Mouse (Mus musculus): ENCODE measurements around the gene Plekha4. TPM values are rescaled to one million over a fixed set of nuclear protein-coding genes. Genes with fewer than 3 reads are reported as not detected.
"Not testable (repeated sequence)": the region's sequence is repeated elsewhere in the genome, so short reads cannot be mapped to it uniquely, and the experiment has no call there.

The Plekha4 gene
- total and polyA plus RNA-seq, 2 experiments from 2014 or later: 1.6 to 2.1 TPM

DNA sequence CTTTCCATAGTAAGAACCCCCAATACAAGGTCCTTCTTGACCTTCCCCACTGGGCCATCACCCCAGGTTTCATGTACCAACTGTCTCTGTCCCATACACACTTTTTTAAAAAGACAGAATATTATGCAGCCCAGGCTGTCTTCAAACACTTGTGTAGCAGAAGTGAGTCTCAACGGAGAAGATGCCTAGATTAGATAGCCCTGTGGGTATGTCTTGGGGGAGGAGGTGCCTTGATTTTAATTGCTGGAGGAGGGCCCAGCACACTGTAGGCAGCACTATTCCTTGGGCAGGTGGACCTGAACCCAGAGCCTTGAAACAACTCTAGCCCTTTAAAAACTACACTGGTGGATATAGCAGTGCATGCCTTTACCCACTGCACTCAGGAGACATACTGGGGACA lies 44.0 kb upstream of the Plekha4 start:
- no peak overlapping the region for H3K9ac ChIP-seq (replicated peaks; ENCODE audit: low read length, poor library complexity, severe bottlenecking)
- WGBS: 100% methylated on average over 1 of the region's 1 CpGs
- no peaks in the 10 kb centered on the region for H3K27me3 ChIP-seq (ENCODE audit: insufficient read depth, low read length)
- no peaks in the 10 kb centered on the region for H3K4me1 ChIP-seq (ENCODE audit: insufficient read depth, low read length)
- H3K27ac ChIP-seq (ENCODE audit: low read depth, low read length): no peak overlapping the region
- ATAC-seq (ENCODE audit: low FRiP score): no peak
- no peak overlapping the region for H3K4me3 ChIP-seq (ENCODE audit: low read depth, low read length)
- DNase-seq (ENCODE audit: low spot score): no peak
- H3K4me2 ChIP-seq (ENCODE audit: low read depth, low read length, poor library complexity, severe bottlenecking): no peak overlapping the region
- no peaks in the 10 kb centered on the region for H3K9me3 ChIP-seq (ENCODE audit: low read length)
- no peaks in the 10 kb centered on the region for H3K36me3 ChIP-seq (ENCODE audit: insufficient read depth, low read length)
- TF ChIP-seq CTCF (IDR thresholded peaks at IDR 0.05): no peak

DNA sequence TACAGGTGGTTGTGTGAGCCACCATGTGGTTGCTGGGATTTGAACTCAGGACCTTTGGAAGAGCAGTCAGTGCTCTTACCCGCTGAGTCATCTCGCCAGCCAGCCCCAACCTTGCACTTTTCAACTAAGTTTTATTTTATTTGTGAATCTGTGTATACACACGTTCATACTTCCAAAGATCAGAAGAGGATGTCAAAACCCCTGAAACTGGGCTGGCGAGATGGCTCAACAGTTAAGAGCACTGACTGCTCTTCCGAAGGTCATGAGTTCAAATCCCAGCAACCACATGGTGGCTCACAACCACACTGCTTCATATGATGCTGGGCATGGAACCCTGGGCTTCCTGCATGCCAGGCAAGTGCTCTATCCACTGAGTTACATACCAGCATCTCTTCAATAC lies 41.1 kb upstream of the Plekha4 start:
- not testable (repeated sequence) for H3K36me3 ChIP-seq (ENCODE audit: insufficient read depth, low read length); DNase-seq (ENCODE audit: low spot score); H3K4me1 ChIP-seq (ENCODE audit: insufficient read depth, low read length); ATAC-seq (ENCODE audit: low FRiP score); H3K9ac ChIP-seq (replicated peaks; ENCODE audit: low read length, poor library complexity, severe bottlenecking); H3K4me2 ChIP-seq (ENCODE audit: low read depth, low read length, poor library complexity, severe bottlenecking); H3K27ac ChIP-seq (ENCODE audit: low read depth, low read length); H3K4me3 ChIP-seq (ENCODE audit: low read depth, low read length); H3K9me3 ChIP-seq (ENCODE audit: low read length); H3K27me3 ChIP-seq (ENCODE audit: insufficient read depth, low read length)
- 95% methylated on average over 5 of the region's 5 CpGs for WGBS

DNA sequence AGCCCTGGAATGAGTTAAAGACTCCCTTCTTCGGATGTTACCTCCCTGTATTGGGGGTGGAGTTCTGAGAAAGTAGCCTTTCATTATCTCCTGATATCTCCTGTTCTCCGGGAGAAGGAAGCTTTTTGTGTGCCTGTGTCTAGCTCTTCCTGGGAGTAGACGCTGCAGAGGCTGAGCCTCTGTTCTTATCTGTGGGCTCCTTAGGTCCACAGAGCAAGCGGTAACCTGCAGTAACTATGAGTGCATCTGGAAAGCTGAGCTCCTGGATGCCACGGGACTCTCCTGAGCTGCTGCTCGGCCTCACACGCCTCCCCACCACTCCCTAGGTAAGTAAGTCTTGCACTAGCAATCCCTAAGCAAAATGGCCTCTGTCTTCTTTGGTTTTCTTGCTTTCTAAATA lies 40.0 kb upstream of the Plekha4 start:
- no peaks in the 10 kb centered on the region for H3K9me3 ChIP-seq (ENCODE audit: low read length)
- TF ChIP-seq CTCF (IDR thresholded peaks at IDR 0.05): no peak
- no peak overlapping the region for H3K4me2 ChIP-seq (ENCODE audit: low read depth, low read length, poor library complexity, severe bottlenecking)
- no peak overlapping the region for H3K4me3 ChIP-seq (ENCODE audit: low read depth, low read length)
- H3K9ac ChIP-seq (replicated peaks; ENCODE audit: low read length, poor library complexity, severe bottlenecking): no peak overlapping the region
- ATAC-seq (ENCODE audit: low FRiP score) (no peak), DNase-seq (ENCODE audit: low spot score) (no peak)
- H3K27me3 ChIP-seq (ENCODE audit: insufficient read depth, low read length): no peaks in the 10 kb centered on the region
- no peaks in the 10 kb centered on the region for H3K36me3 ChIP-seq (ENCODE audit: insufficient read depth, low read length)
- WGBS: 84% methylated on average over 7 of the region's 7 CpGs
- no peak overlapping the region for H3K27ac ChIP-seq (ENCODE audit: low read depth, low read length)
- 0 out of 2 replicates have a peak, but pooled peaks cover 3% of the 10 kb centered on the region for H3K4me1 ChIP-seq (ENCODE audit: insufficient read depth, low read length)

DNA sequence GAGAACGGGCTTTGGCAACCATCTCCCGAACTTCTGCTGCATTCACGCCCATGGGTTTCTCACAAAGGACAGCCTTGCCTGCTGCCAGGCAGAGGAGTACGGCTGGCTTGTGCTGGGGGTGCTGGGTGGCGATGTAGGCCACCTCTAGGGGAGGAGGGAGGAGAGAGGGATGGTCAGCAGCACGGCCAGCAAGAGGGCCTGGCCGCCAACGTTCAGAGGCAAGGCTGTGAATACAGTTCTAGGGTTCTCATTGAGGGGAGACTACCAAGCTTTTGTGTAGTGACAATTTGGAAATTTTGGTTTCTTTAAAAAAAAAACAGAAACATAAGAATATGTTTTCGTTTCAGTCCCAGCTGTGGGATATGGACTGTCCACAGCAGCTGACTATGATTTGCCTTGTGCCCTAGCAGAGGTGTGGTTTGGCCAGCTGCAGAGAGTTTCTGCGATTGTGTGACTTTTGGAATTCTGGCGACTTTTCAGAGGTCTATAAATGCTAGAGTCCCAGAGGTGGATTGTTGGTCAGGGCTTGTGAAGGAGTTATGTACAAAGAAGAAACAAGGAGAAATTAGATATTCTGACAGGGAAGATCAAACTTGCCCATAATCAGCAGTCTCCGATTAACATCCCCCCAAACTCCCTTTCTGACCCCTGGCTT lies 39.2 kb upstream of the Plekha4 start, which contains the start of gene Gm45808:
Gene Gm45808, minus strand, starts transcription at position 51 of the 655 bp plus-strand sequence.
- no peak within 1 kb of the TSS for H3K9ac ChIP-seq (replicated peaks; ENCODE audit: low read length, poor library complexity, severe bottlenecking)
- ATAC-seq (ENCODE audit: low FRiP score) (no peak), DNase-seq (ENCODE audit: low spot score) (no peak)
- no peak for TF ChIP-seq CTCF (IDR thresholded peaks at IDR 0.05)
- H3K27me3 ChIP-seq (ENCODE audit: insufficient read depth, low read length): no peaks in the 10 kb centered on the region
- no peak within 1 kb of the TSS for H3K4me2 ChIP-seq (ENCODE audit: low read depth, low read length, poor library complexity, severe bottlenecking)
- no peaks in the 10 kb centered on the region for H3K9me3 ChIP-seq (ENCODE audit: low read length)
- H3K27ac ChIP-seq (ENCODE audit: low read depth, low read length): 0 out of 2 replicates have a peak within 1 kb of the TSS, but pooled peaks have one; percentile 90
- 78% methylated on average over 12 of the region's 12 CpGs for WGBS
- H3K36me3 ChIP-seq (ENCODE audit: insufficient read depth, low read length): no peaks in the 10 kb centered on the region
- H3K4me1 ChIP-seq (ENCODE audit: insufficient read depth, low read length): 0 out of 2 replicates have a peak, but pooled peaks cover 3% of the 10 kb centered on the region
- no peak within 1 kb of the TSS; the same call in 1 of the 2 replicates for H3K4me3 ChIP-seq (ENCODE audit: low read depth, low read length)

DNA sequence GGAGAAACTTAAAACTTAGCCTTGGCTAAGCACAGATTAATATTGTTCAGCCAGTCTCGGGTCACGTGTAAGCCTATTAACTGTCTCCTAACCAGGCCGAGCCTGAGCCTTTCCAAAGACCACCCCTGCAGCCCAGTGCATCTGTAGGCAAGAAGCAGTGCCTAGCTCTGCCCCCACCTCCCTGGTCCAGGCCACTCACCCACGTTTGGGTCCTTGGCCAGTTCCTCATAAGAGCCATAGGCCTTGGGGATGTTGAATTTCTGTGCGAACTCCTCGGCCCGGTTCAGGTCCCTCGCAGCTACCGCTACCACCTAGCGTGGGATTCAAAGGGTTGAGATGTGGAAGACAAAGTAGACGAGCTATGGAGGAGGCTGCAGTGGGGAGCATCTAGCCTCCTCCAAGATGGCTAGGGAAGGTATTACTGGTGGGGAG lies 38.3 kb upstream of the Plekha4 start:
- WGBS: 22% methylated on average over 11 of the region's 11 CpGs
- Histone ChIP-seq H3K4me1 (ENCODE audit: insufficient read depth, low read length) (0 out of 2 replicates have a peak, but pooled peaks cover 3% of the 10 kb centered on the region), H3K27ac (ENCODE audit: low read depth, low read length) (peak overlapping the region; percentile 90), H3K36me3 (ENCODE audit: insufficient read depth, low read length) (peaks cover 4% of the 10 kb centered on the region), H3K9ac (replicated peaks; ENCODE audit: low read length, poor library complexity, severe bottlenecking) (peak overlapping the region; percentile 63), H3K9me3 (ENCODE audit: low read length) (no peaks in the 10 kb centered on the region), H3K27me3 (ENCODE audit: insufficient read depth, low read length) (no peaks in the 10 kb centered on the region), H3K4me2 (ENCODE audit: low read depth, low read length, poor library complexity, severe bottlenecking) (peak overlapping the region; percentile 67), H3K4me3 (ENCODE audit: low read depth, low read length) (peak overlapping the region; percentile 37)
- DNase-seq (ENCODE audit: low spot score): peak; percentile 55
- peak; percentile 75 for ATAC-seq (ENCODE audit: low FRiP score)
- no peak for TF ChIP-seq CTCF (IDR thresholded peaks at IDR 0.05)

All from midbrain, postnatal 0 days (tissue).